Mouse (Mus musculus): ENCODE results near the gene Fcgr4.
"Not testable (repeated sequence)": the region's sequence is repeated elsewhere in the genome, so short reads cannot be mapped to it uniquely, and the experiment has no call there.

Fcgr4 gene

GRCm38 (mm10) chr1:171059203-171059602 is 40.5 kb downstream of the Fcgr4 start:
- DNase-seq = no peak

- DNase-seq = no peak
These were observed 41.7 kb downstream of the Fcgr4 start for GRCm38 (mm10) chr1:171060392-171060791.

GRCm38 (mm10) chr1:171061566-171061965 is 42.8 kb downstream of the Fcgr4 start:
- DNase-seq = no peak

- DNase-seq = peak; percentile 52 to 62
These were observed 45.1 kb downstream of the Fcgr4 start for GRCm38 (mm10) chr1:171063569-171064490.

- peak; percentile 89 to 95 for DNase-seq
These were observed 45.9 kb downstream of the Fcgr4 start, which contains the start of gene Fcgr3 for GRCm38 (mm10) chr1:171064491-171065242. TSS of gene Fcgr3 (minus strand) at chr1:171064935.

- DNase-seq = peak; percentile 76 to 79
These were observed 46.5 kb downstream of the Fcgr4 start for GRCm38 (mm10) chr1:171065243-171065587.

GRCm38 (mm10) chr1:171065768-171066167 is 47.0 kb downstream of the Fcgr4 start:
- DNase-seq = peak; percentile 57 to 58

- not testable (repeated sequence) for DNase-seq
These were observed 47.9 kb downstream of the Fcgr4 start for GRCm38 (mm10) chr1:171066583-171066982.

- DNase-seq = not testable (repeated sequence)
These were observed 49.2 kb downstream of the Fcgr4 start for GRCm38 (mm10) chr1:171067928-171068327.

GRCm38 (mm10) chr1:171069508-171069907 is 50.8 kb downstream of the Fcgr4 start:
- peak; percentile 11 to 46 for DNase-seq

- DNase-seq = peak in 1 of 2 experiments; percentile 45
These were observed 52.2 kb downstream of the Fcgr4 start for GRCm38 (mm10) chr1:171070879-171071278.

GRCm38 (mm10) chr1:171071726-171072125 is 53.0 kb downstream of the Fcgr4 start:
- DNase-seq = not testable (repeated sequence)

GRCm38 (mm10) chr1:171072217-171072616 is 53.5 kb downstream of the Fcgr4 start:
- not testable (repeated sequence) for DNase-seq

- DNase-seq = peak; percentile 22 to 42
These were observed 55.6 kb downstream of the Fcgr4 start for GRCm38 (mm10) chr1:171074283-171074682.

GRCm38 (mm10) chr1:171076176-171076575 is 57.5 kb downstream of the Fcgr4 start:
- not testable (repeated sequence) for DNase-seq

GRCm38 (mm10) chr1:171077192-171077591 is 58.5 kb downstream of the Fcgr4 start:
- DNase-seq = not testable (repeated sequence)

- DNase-seq = peak; percentile 36 to 66
These were observed 59.2 kb downstream of the Fcgr4 start for GRCm38 (mm10) chr1:171077955-171078354.

GRCm38 (mm10) chr1:171078419-171078818 is 59.7 kb downstream of the Fcgr4 start:
- DNase-seq = not testable (repeated sequence)

GRCm38 (mm10) chr1:171079345-171079744 is 60.6 kb downstream of the Fcgr4 start:
- not testable (repeated sequence) for DNase-seq
